Mouse (Mus musculus): ENCODE data around the gene Plxnc1.

The Plxnc1 gene

GRCm38 (mm10) chr10:94741459-94741858 lies 203.2 kb downstream of the Plxnc1 start:
- no peak for DNase-seq (ENCODE audit: low spot score in 2 of 2)

All from right cerebral cortex, postnatal 10 days (tissue).